Mouse (Mus musculus) stomach, embryonic 14.5 days (tissue): ENCODE measurements at regions not wholly inside any gene's neighbourhood (a gene's known extent, or its start where the extent isn't known, plus 50 kb on each side); places are given as distances from the start of the nearest gene placed in this dataset.

Source experiments
- ATAC-seq: fragments of 200-750 bp; cut with Nextera tagmentation; 2 replicates; pipeline ENCODE4 v1.8.0; 2017; ENCODE audit warnings: low read depth, moderate TSS enrichment; ENCODE audit not compliant: insufficient number of reproducible peaks, insufficient read depth, low FRiP score
- H3K27ac ChIP-seq: fragments of 300-500 bp; sonication (generic); 2 replicates; pipeline ENCODE4 v1.5.1; 2014; ENCODE audit warnings: mild to moderate bottlenecking, low read length, moderate library complexity, mixed read lengths
- H3K27me3 ChIP-seq: fragments of 300-500 bp; sonication (generic); 2 replicates; pipeline ENCODE4 v1.6.1; 2014; ENCODE audit warnings: low read length, control low read depth, mixed read lengths; ENCODE audit not compliant: control insufficient read depth, insufficient read depth
- H3K36me3 ChIP-seq: fragments of 300-500 bp; sonication (generic); 2 replicates; pipeline ENCODE4 v1.6.1; 2014; ENCODE audit warnings: mild to moderate bottlenecking, control low read depth, low read length, moderate library complexity, mixed read lengths; ENCODE audit not compliant: control insufficient read depth, insufficient read depth
- H3K4me1 ChIP-seq: fragments of 300-500 bp; sonication (generic); 2 replicates; pipeline ENCODE4 v1.6.1; 2014; ENCODE audit warnings: low read length, control low read depth, mixed read lengths; ENCODE audit not compliant: control insufficient read depth, insufficient read depth
- H3K4me2 ChIP-seq: fragments of 300-500 bp; sonication (generic); replicated peaks from 2 replicates; pipeline ENCODE4 v1.6.1; 2014; ENCODE audit warnings: low read depth, low read length, control low read depth
- H3K4me3 ChIP-seq: fragments of 300-500 bp; sonication (generic); 2 replicates; pipeline ENCODE4 v1.5.1; 2014; ENCODE audit warnings: low read depth, low read length, control low read depth
- H3K9ac ChIP-seq: fragments of 300-500 bp; sonication (generic); replicated peaks from 2 replicates; pipeline ENCODE4 v1.6.1; 2014; ENCODE audit warnings: low read depth, mild to moderate bottlenecking, control low read depth, low read length, moderate library complexity, mixed read lengths
- H3K9me3 ChIP-seq: fragments of 300-500 bp; sonication (generic); 2 replicates; pipeline ENCODE4 v1.6.1; 2016; ENCODE audit warnings: low read depth, low read length, control low read depth; ENCODE audit not compliant: control insufficient read depth
- WGBS: fragments of 180-500 bp; shearing (Covaris S2); extraction: QIAGEN DNeasy Blood & Tissue Kit; methylation state at CpG from one replicate; pipeline ENCODE4 v1.1.7; 2014; 5-methylcytosine and 5-hydroxymethylcytosine counted together

- Histone ChIP-seq H3K27me3 (no peaks in the 10 kb centered on the region), H3K4me3 (no peak overlapping the region), H3K4me2 (0 out of 2 replicates have a peak overlapping the region, but pooled peaks have one; percentile 26), H3K9me3 (no peaks in the 10 kb centered on the region), H3K36me3 (no peaks in the 10 kb centered on the region), H3K9ac (no peak overlapping the region), H3K27ac (peak overlapping the region; percentile 91), H3K4me1 (peaks cover 30% of the 10 kb centered on the region)
- no peak for ATAC-seq
- WGBS: 6% methylated on average over 2 of the region's 2 CpGs
Observed at GRCm38 (mm10) chr13:37513206-37513904, 168.3 kb downstream of the Ly86 start.

GRCm38 (mm10) chr13:37513905-37514607 lies 169.0 kb downstream of the Ly86 start:
- H3K4me2 ChIP-seq: peak overlapping the region; percentile 26; the same call in 1 of the 2 replicates
- peak; percentile 73 for ATAC-seq
- 6% methylated on average over 23 of the region's 23 CpGs for WGBS
- H3K4me3 ChIP-seq: peak overlapping the region; percentile 7
- no peak overlapping the region; the same call in 1 of the 2 replicates for H3K9ac ChIP-seq
- peak overlapping the region; percentile 91 for H3K27ac ChIP-seq
- H3K9me3 ChIP-seq: no peaks in the 10 kb centered on the region
- no peaks in the 10 kb centered on the region for H3K27me3 ChIP-seq
- peaks cover 23% of the 10 kb centered on the region for H3K4me1 ChIP-seq
- H3K36me3 ChIP-seq: no peaks in the 10 kb centered on the region

GRCm38 (mm10) chr13:37514641-37515305 lies 169.8 kb downstream of the Ly86 start:
- H3K4me1 ChIP-seq: peaks cover 16% of the 10 kb centered on the region
- H3K9ac ChIP-seq: no peak overlapping the region; the same call in 1 of the 2 replicates
- H3K36me3 ChIP-seq: no peaks in the 10 kb centered on the region
- H3K4me2 ChIP-seq: 0 out of 2 replicates have a peak overlapping the region, but pooled peaks have one; percentile 26
- ATAC-seq: no peak
- no peaks in the 10 kb centered on the region for H3K9me3 ChIP-seq
- no peaks in the 10 kb centered on the region for H3K27me3 ChIP-seq
- H3K4me3 ChIP-seq: no peak overlapping the region
- 63% methylated on average over 12 of the region's 12 CpGs for WGBS
- H3K27ac ChIP-seq: peak overlapping the region; percentile 91

- H3K4me1 ChIP-seq: peaks cover 13% of the 10 kb centered on the region; the same call in 1 of the 2 replicates
- no peak for ATAC-seq
- H3K9me3 ChIP-seq: no peaks in the 10 kb centered on the region
- no peaks in the 10 kb centered on the region for H3K36me3 ChIP-seq
- no peaks in the 10 kb centered on the region for H3K27me3 ChIP-seq
- H3K4me3 ChIP-seq: no peak overlapping the region
- H3K4me2 ChIP-seq: no peak overlapping the region
- H3K27ac ChIP-seq: no peak overlapping the region
- WGBS: 47% methylated on average over 14 of the region's 14 CpGs
- no peak overlapping the region for H3K9ac ChIP-seq
Observed at GRCm38 (mm10) chr13:37517055-37517807, 172.2 kb downstream of the Ly86 start.

- Histone ChIP-seq H3K9ac (no peak overlapping the region), H3K36me3 (no peaks in the 10 kb centered on the region), H3K27ac (no peak overlapping the region), H3K4me3 (no peak overlapping the region), H3K9me3 (no peaks in the 10 kb centered on the region), H3K27me3 (no peaks in the 10 kb centered on the region), H3K4me2 (no peak overlapping the region), H3K4me1 (no peaks in the 10 kb centered on the region)
- 74% methylated on average over 3 of the region's 3 CpGs for WGBS
- ATAC-seq: no peak
Observed at GRCm38 (mm10) chr13:37519948-37520347, 174.9 kb downstream of the Ly86 start.

GRCm38 (mm10) chr13:37525097-37525726 lies 180.2 kb downstream of the Ly86 start:
- no peak overlapping the region for H3K9ac ChIP-seq
- no peak for ATAC-seq
- no peaks in the 10 kb centered on the region for H3K27me3 ChIP-seq
- H3K4me3 ChIP-seq: no peak overlapping the region
- H3K4me2 ChIP-seq: no peak overlapping the region
- no peak overlapping the region for H3K27ac ChIP-seq
- H3K36me3 ChIP-seq: no peaks in the 10 kb centered on the region
- 82% methylated on average over 15 of the region's 15 CpGs for WGBS
- no peaks in the 10 kb centered on the region for H3K9me3 ChIP-seq
- H3K4me1 ChIP-seq: no peaks in the 10 kb centered on the region

- no peaks in the 10 kb centered on the region for H3K9me3 ChIP-seq
- no peak overlapping the region for H3K9ac ChIP-seq
- WGBS: 81% methylated on average over 8 of the region's 8 CpGs
- H3K4me2 ChIP-seq: no peak overlapping the region
- H3K27me3 ChIP-seq: no peaks in the 10 kb centered on the region
- H3K4me1 ChIP-seq: no peaks in the 10 kb centered on the region
- no peak overlapping the region for H3K27ac ChIP-seq
- ATAC-seq: no peak
- H3K36me3 ChIP-seq: no peaks in the 10 kb centered on the region
- H3K4me3 ChIP-seq: no peak overlapping the region
Observed at GRCm38 (mm10) chr13:37526102-37526501, 181.1 kb downstream of the Ly86 start.
